In genomic region chr2:9564487-9565043, GRCm38 (mm10) we compare ENCODE assay signal across 28 mouse cellular contexts.
DNase-seq lines count a peak whose midpoint lies in the region; ATAC-seq lines count a peak whose summit lies in the region.
"Had no signal": no experiment of that assay in that cellular context is flagged by ENCODE, and none has a peak within 500 bp of the region (broad histone marks: within the 10 kb centered on the region; RNA-seq: fewer than 3 reads in every experiment).

No protein-coding gene starts in this region.

- no peak overlapping the region for H3K4me2 ChIP-seq in heart, embryonic 16.5 days (ENCODE audit: low read depth, low read length)
- H3K4me2 ChIP-seq: forebrain, embryonic 13.5 days; heart, embryonic 11.5 days; intestine, embryonic 15.5 days; midbrain, embryonic 15.5 days; neural tube, embryonic 13.5 days had no signal

- H3K4me1 ChIP-seq in heart, embryonic 16.5 days (ENCODE audit: control insufficient read depth, insufficient read depth, low read length) = no peaks in the 10 kb centered on the region
- H3K4me1 ChIP-seq: forebrain, embryonic 13.5 days; hindbrain, embryonic 10.5 days; intestine, embryonic 15.5 days; midbrain, embryonic 15.5 days; neural tube, embryonic 13.5 days had no signal

- no peaks in the 10 kb centered on the region for H3K36me3 ChIP-seq in heart, embryonic 16.5 days (ENCODE audit: control insufficient read depth, insufficient read depth)
- H3K36me3 ChIP-seq: hindbrain, embryonic 10.5 days; intestine, embryonic 15.5 days; midbrain, embryonic 15.5 days; neural tube, embryonic 13.5 days had no signal

- H3K4me3 ChIP-seq in heart, embryonic 16.5 days (ENCODE audit: low read length) = no peak overlapping the region
- H3K4me3 ChIP-seq: forebrain, embryonic 13.5 days; hindbrain, embryonic 10.5 days; intestine, embryonic 15.5 days; midbrain, embryonic 15.5 days; neural tube, embryonic 13.5 days had no signal

- no peak for DNase-seq in heart, postnatal 4 days
- peak; percentile 18 to 49 for DNase-seq in thymus, adult 18-20 months
- DNase-seq in thymus, postnatal 25 days = peak; percentile 62
- no peak for DNase-seq in heart, adult 18-20 months
- DNase-seq in layer of hippocampus, postnatal 25 days (ENCODE audit: extremely low spot score in 1 of 2, low spot score in 1 of 2) = no peak
- no peak for DNase-seq in ovary, postnatal 10 days (ENCODE audit: low spot score)
- DNase-seq: adrenal gland, adult 8-10 months; cerebellum, adult 11 months; cerebellum, adult 9-10 months; cerebellum, postnatal 36 days; gastrocnemius, postnatal 25 days; heart, adult 11 months; kidney, adult 2 months; kidney, postnatal 36 days; liver; lung, adult 2 months; lung, postnatal 10 days had no signal

- no peaks in the 10 kb centered on the region for H3K9me3 ChIP-seq in heart, embryonic 16.5 days (replicated peaks; ENCODE audit: control insufficient read depth, low read length)
- H3K9me3 ChIP-seq: forebrain, embryonic 13.5 days; hindbrain, embryonic 10.5 days; intestine, embryonic 15.5 days; midbrain, embryonic 15.5 days; neural tube, embryonic 13.5 days had no signal

- no peaks in the 10 kb centered on the region for H3K27me3 ChIP-seq in heart, embryonic 16.5 days (ENCODE audit: control insufficient read depth, insufficient read depth, low read length)
- H3K27me3 ChIP-seq: CH12.LX; forebrain, embryonic 13.5 days; intestine, embryonic 15.5 days; midbrain, embryonic 15.5 days; neural tube, embryonic 13.5 days had no signal

- H3K9ac ChIP-seq in heart, embryonic 16.5 days (ENCODE audit: low read length) = no peak overlapping the region
- H3K9ac ChIP-seq: forebrain, embryonic 13.5 days; intestine, embryonic 15.5 days; liver, embryonic 14.5 days; midbrain, embryonic 15.5 days; neural tube, embryonic 13.5 days had no signal

- peak overlapping the region; percentile 18 for H3K27ac ChIP-seq in heart, embryonic 16.5 days (ENCODE audit: low read length)
- H3K27ac ChIP-seq: forebrain, embryonic 13.5 days; hindbrain, embryonic 10.5 days; intestine, embryonic 15.5 days; liver, embryonic 14.5 days; macrophage; midbrain, embryonic 15.5 days; neural tube, embryonic 13.5 days had no signal

- ATAC-seq in heart, embryonic 16.5 days (replicated peaks; ENCODE audit: extremely low read depth, insufficient read depth, low FRiP score) = peak; percentile 55; the same call in 1 of the 2 replicates
- ATAC-seq: forebrain, embryonic 13.5 days; hindbrain, embryonic 16.5 days; intestine, embryonic 15.5 days; midbrain, embryonic 15.5 days had no signal

- 35% methylated on average over 6 of the region's 6 CpGs for WGBS in heart, embryonic 16.5 days

Comparison
In these comparisons a context has a peak if more than half of its experiments do, and no peak if none do; other contexts are left out.
1. DNase-seq: peak in thymus, adult 18-20 months (2 of 2) and thymus, postnatal 25 days (single experiment); none in heart, postnatal 4 days (single experiment), heart, adult 18-20 months (0 of 2), layer of hippocampus, postnatal 25 days (0 of 2) and ovary, postnatal 10 days (single experiment).